Mouse (Mus musculus) lung, adult 2 months (tissue): ENCODE measurements around the gene Rell1.

Experiments
- CTCF ChIP-seq: fragments of 200-500 bp; IDR thresholded peaks from 2 replicates; pipeline ENCODE4 v1.5.1; 2011; ENCODE audit warnings: mild to moderate bottlenecking, low read length, control low read depth; ENCODE audit not compliant: insufficient read depth
- POLR2A ChIP-seq: fragments of 200-500 bp; IDR thresholded peaks from 2 replicates; pipeline ENCODE4 v1.6.1; 2011; ENCODE audit warnings: low read depth, mild to moderate bottlenecking, control low read depth, low read length, borderline replicate concordance; ENCODE audit errors: extremely low read depth

DNA sequence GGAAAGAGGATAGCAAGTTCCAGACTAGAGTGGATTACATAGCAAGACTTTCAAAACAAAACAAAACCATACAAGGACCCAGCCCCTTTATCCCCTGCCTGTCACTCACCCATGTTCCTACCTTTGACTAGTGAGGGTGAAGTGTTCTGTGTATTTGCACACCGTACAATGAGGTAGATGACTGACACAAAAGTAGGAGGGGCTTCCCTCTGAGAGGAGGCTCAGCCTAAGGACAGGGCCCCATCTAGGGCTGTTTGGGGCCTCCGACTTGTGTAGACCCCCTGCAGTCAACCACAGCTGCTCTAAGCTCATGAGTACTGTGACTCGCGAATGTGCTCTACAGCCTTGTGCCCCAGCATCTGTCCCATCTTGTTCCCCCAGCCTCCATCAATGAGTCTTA, 77.5 kb downstream of the Rell1 start:
- no peak for TF ChIP-seq CTCF
- TF ChIP-seq POLR2A = no peak
